ENCODE assay signal across 8 mouse cellular contexts in genomic region chr15:83593702-83594512, GRCm38 (mm10). TPM values are rescaled to one million over a fixed set of nuclear protein-coding genes. Genes with fewer than 3 reads are reported as not detected.
A peak's percentile ranks its signal among the peaks of the same experiment; 100 is the strongest.
DNase-seq lines count a peak whose midpoint lies in the region; ATAC-seq and TF ChIP-seq lines count a peak whose summit lies in the region.

No protein-coding gene starts in this region.

- no peak for TF ChIP-seq POLR2A in ES-Bruce4 (IDR thresholded peaks at IDR 0.05; ENCODE audit: insufficient read depth, low read length)
- peak; percentile 47 for TF ChIP-seq POLR2A in embryonic fibroblast, embryonic 13.5 days (IDR thresholded peaks at IDR 0.05; ENCODE audit: low read depth, low read length)

- H3K27ac ChIP-seq in heart, embryonic 10.5 days, result peak overlapping the region; percentile 92
- no peak overlapping the region for H3K27ac ChIP-seq in ES-Bruce4 (ENCODE audit: insufficient read depth, low read length)
- H3K27ac ChIP-seq in embryonic fibroblast, embryonic 13.5 days (ENCODE audit: insufficient read depth, low read length), result peak overlapping the region; percentile 34; the same call in 1 of the 2 replicates
- H3K27ac ChIP-seq in limb, embryonic 15.5 days, result 0 out of 2 replicates have a peak overlapping the region, but pooled peaks have one; percentile 27

- intact Hi-C loops in gastrocnemius, postnatal 36 days (cut with DNase I), result no loop called here

- H3K27me3 ChIP-seq in heart, embryonic 10.5 days (ENCODE audit: insufficient read depth, poor library complexity, severe bottlenecking), result no peaks in the 10 kb centered on the region
- H3K27me3 ChIP-seq in ES-Bruce4 (ENCODE audit: control insufficient read depth, insufficient read depth, low read length, poor library complexity, severe bottlenecking), result no peaks in the 10 kb centered on the region
- H3K27me3 ChIP-seq in limb, embryonic 15.5 days, result no peaks in the 10 kb centered on the region

- no peak for DNase-seq in heart, embryonic 10.5 days (ENCODE audit: low spot score)
- DNase-seq in heart, adult 11 months, result no peak
- peak; percentile 29 for DNase-seq in retina, postnatal 1 day
- no peak for DNase-seq in gastrocnemius, postnatal 36 days
- DNase-seq in natural killer cell, adult 2 months (ENCODE audit: low spot score in 2 of 2), result no peak

- no peaks in the 10 kb centered on the region for H3K9me3 ChIP-seq in heart, embryonic 10.5 days
- H3K9me3 ChIP-seq in ES-Bruce4 (replicated peaks; ENCODE audit: control insufficient read depth, insufficient read depth, low read length, poor library complexity, severe bottlenecking), result no peaks in the 10 kb centered on the region
- H3K9me3 ChIP-seq in limb, embryonic 15.5 days, result no peaks in the 10 kb centered on the region

- peaks cover 50% of the 10 kb centered on the region for H3K4me1 ChIP-seq in heart, embryonic 10.5 days
- H3K4me1 ChIP-seq in ES-Bruce4 (ENCODE audit: control insufficient read depth, insufficient read depth, low read length), result no peaks in the 10 kb centered on the region
- H3K4me1 ChIP-seq in embryonic fibroblast, embryonic 13.5 days (ENCODE audit: control insufficient read depth, insufficient read depth, low read length), result peaks cover 3% of the 10 kb centered on the region
- peaks cover 24% of the 10 kb centered on the region for H3K4me1 ChIP-seq in limb, embryonic 15.5 days

- 11% methylated on average over 19 of the region's 19 CpGs for WGBS in heart, embryonic 10.5 days
- 9% methylated on average over 19 of the region's 19 CpGs for WGBS in limb, embryonic 15.5 days

- peak overlapping the region; percentile 92 for H3K4me3 ChIP-seq in heart, embryonic 10.5 days
- H3K4me3 ChIP-seq in ES-Bruce4 (ENCODE audit: low read depth, low read length), result peak overlapping the region; percentile 95
- peak overlapping the region; percentile 93 for H3K4me3 ChIP-seq in embryonic fibroblast, embryonic 13.5 days (ENCODE audit: insufficient read depth, low read length)
- peak overlapping the region; percentile 85 for H3K4me3 ChIP-seq in limb, embryonic 15.5 days

- ATAC-seq in limb, embryonic 15.5 days (ENCODE audit: insufficient number of reproducible peaks, low FRiP score, low TSS enrichment, low read depth), result no peak

- TF ChIP-seq CTCF in ES-Bruce4 (IDR thresholded peaks at IDR 0.05; ENCODE audit: low read depth, low read length), result no peak
- no peak for TF ChIP-seq CTCF in embryonic fibroblast, embryonic 13.5 days (IDR thresholded peaks at IDR 0.05; ENCODE audit: borderline replicate concordance, insufficient read depth, low read length)

- H3K36me3 ChIP-seq in heart, embryonic 10.5 days, result peaks cover 15% of the 10 kb centered on the region; the same call in 1 of the 2 replicates
- H3K36me3 ChIP-seq in ES-Bruce4 (ENCODE audit: control insufficient read depth, insufficient read depth, low read length, poor library complexity, severe bottlenecking), result no peaks in the 10 kb centered on the region
- H3K36me3 ChIP-seq in limb, embryonic 15.5 days, result peaks cover 8% of the 10 kb centered on the region

- peak overlapping the region; percentile 72 for H3K9ac ChIP-seq in ES-Bruce4 (ENCODE audit: low read depth, poor library complexity, severe bottlenecking)
- peak overlapping the region; percentile 79 for H3K9ac ChIP-seq in limb, embryonic 15.5 days

- no peak for TF ChIP-seq EP300 in ES-Bruce4 (IDR thresholded peaks at IDR 0.05; ENCODE audit: insufficient read depth, low read depth, low read length)

- peak overlapping the region; percentile 80 for H3K4me2 ChIP-seq in limb, embryonic 15.5 days

RNA-seq across cellular contexts. Expression of gene Ttll12, which starts 1.1 kb away (rescaled TPM):
- polyA plus RNA-seq in heart, embryonic 10.5 days (2016; fragmentation: Nextera tagmentation; extraction: Ambion mirVana), result 39.7 and 44.0 TPM in 2 replicates
- 33.7 and 35.0 TPM in 2 replicates for polyA plus RNA-seq in ES-Bruce4 (2011; ENCODE audit: insufficient read depth, insufficient read length, low read depth, missing spikeins)
- 26.1 and 34.6 TPM in 2 replicates for polyA plus RNA-seq in embryonic fibroblast, embryonic 13.5 days (2011; ENCODE audit: insufficient read length, low read depth, missing spikeins)
- 33.2 and 36.5 TPM in 2 replicates for polyA plus RNA-seq in limb, embryonic 15.5 days (2015; fragmentation: Nextera tagmentation; extraction: Ambion mirVana)
- total RNA-seq in gastrocnemius, postnatal 36 days (2021), result 1 to 10 TPM; 4.4 to 4.7 TPM

RNA-seq across cellular contexts. Expression of gene Mcat, which starts 30.3 kb away (rescaled TPM):
- 37.7 and 40.0 TPM in 2 replicates for polyA plus RNA-seq in heart, embryonic 10.5 days (2016; fragmentation: Nextera tagmentation; extraction: Ambion mirVana)
- 25.1 and 28.1 TPM in 2 replicates for polyA plus RNA-seq in ES-Bruce4 (2011; ENCODE audit: insufficient read depth, insufficient read length, low read depth, missing spikeins)
- 17.5 and 18.6 TPM in 2 replicates for polyA plus RNA-seq in embryonic fibroblast, embryonic 13.5 days (2011; ENCODE audit: insufficient read length, low read depth, missing spikeins)
- 28.8 and 31.5 TPM in 2 replicates for polyA plus RNA-seq in limb, embryonic 15.5 days (2015; fragmentation: Nextera tagmentation; extraction: Ambion mirVana)
- total RNA-seq in gastrocnemius, postnatal 36 days (2021), result 10 to 100 TPM; 18.2 to 20.1 TPM

RNA-seq across cellular contexts. Expression of gene Tspo, which starts 30.5 kb away (rescaled TPM):
- polyA plus RNA-seq in heart, embryonic 10.5 days (2016; fragmentation: Nextera tagmentation; extraction: Ambion mirVana), result 97.0 and 141 TPM in 2 replicates
- polyA plus RNA-seq in ES-Bruce4 (2011; ENCODE audit: insufficient read depth, insufficient read length, low read depth, missing spikeins), result 25.9 and 31.9 TPM in 2 replicates
- polyA plus RNA-seq in embryonic fibroblast, embryonic 13.5 days (2011; ENCODE audit: insufficient read length, low read depth, missing spikeins), result 123 and 179 TPM in 2 replicates
- 56.4 and 69.4 TPM in 2 replicates for polyA plus RNA-seq in limb, embryonic 15.5 days (2015; fragmentation: Nextera tagmentation; extraction: Ambion mirVana)
- total RNA-seq in gastrocnemius, postnatal 36 days (2021), result 10 to 100 TPM; 20.8 to 23.4 TPM
